Mouse (Mus musculus) forebrain, embryonic 14.5 days (tissue): ENCODE measurements at regions not wholly inside any gene's neighbourhood (a gene's known extent, or its start where the extent isn't known, plus 50 kb on each side); places are given as distances from the start of the nearest gene placed in this dataset.
A peak's percentile ranks its signal among the peaks of the same experiment; 100 is the strongest.

ENCODE experiments used
- ATAC-seq: fragments of 200-750 bp; cut with Nextera tagmentation; 2 replicates; pipeline ENCODE4 v1.8.0; 2017; ENCODE audit warnings: mild to moderate bottlenecking, moderate library complexity
- DNase-seq: peaks from one replicate; pipeline ENCODE4 v3.0.0-alpha.2; 2015; ENCODE audit warnings: low spot score
- H3K27ac ChIP-seq: fragments of 300-500 bp; sonication (generic); 2 replicates; pipeline ENCODE4 v1.5.1; 2014; ENCODE audit warnings: low read depth, mild to moderate bottlenecking, control low read depth, low read length, moderate library complexity
- H3K27me3 ChIP-seq: fragments of 300-500 bp; sonication (generic); replicated peaks from 2 replicates; pipeline ENCODE4 v1.6.1; 2014; ENCODE audit warnings: low read length, control low read depth, mixed read lengths; ENCODE audit not compliant: control insufficient read depth, insufficient read depth
- H3K36me3 ChIP-seq: fragments of 300-500 bp; sonication (generic); 2 replicates; pipeline ENCODE4 v1.6.1; 2014; ENCODE audit warnings: low read length, control low read depth; ENCODE audit not compliant: control insufficient read depth, insufficient read depth
- H3K4me1 ChIP-seq: fragments of 300-500 bp; sonication (generic); 2 replicates; pipeline ENCODE4 v1.6.1; 2014; ENCODE audit warnings: antibody characterized with exemption, low read length, control low read depth; ENCODE audit not compliant: control insufficient read depth, insufficient read depth
- H3K4me2 ChIP-seq: fragments of 300-500 bp; sonication (generic); 2 replicates; pipeline ENCODE4 v1.6.1; 2014; ENCODE audit warnings: mild to moderate bottlenecking, control low read depth, low read length
- H3K4me3 ChIP-seq: fragments of 300-500 bp; sonication (generic); 2 replicates; pipeline ENCODE4 v1.5.1; 2014; ENCODE audit warnings: low read depth, low read length, control low read depth
- H3K9ac ChIP-seq: fragments of 300-500 bp; sonication (generic); 2 replicates; pipeline ENCODE4 v1.6.1; 2014; ENCODE audit warnings: mild to moderate bottlenecking, low read length, control low read depth, moderate library complexity
- H3K9me3 ChIP-seq: fragments of 300-500 bp; sonication (generic); replicated peaks from 2 replicates; pipeline ENCODE4 v1.6.1; 2016; ENCODE audit warnings: low read length, control low read depth, mixed read lengths; ENCODE audit not compliant: control insufficient read depth
- WGBS: fragments of 180-500 bp; shearing (Covaris S2); extraction: QIAGEN DNeasy Blood & Tissue Kit; methylation state at CpG from one replicate; pipeline ENCODE4 v1.1.7; 2014; 5-methylcytosine and 5-hydroxymethylcytosine counted together

DNA sequence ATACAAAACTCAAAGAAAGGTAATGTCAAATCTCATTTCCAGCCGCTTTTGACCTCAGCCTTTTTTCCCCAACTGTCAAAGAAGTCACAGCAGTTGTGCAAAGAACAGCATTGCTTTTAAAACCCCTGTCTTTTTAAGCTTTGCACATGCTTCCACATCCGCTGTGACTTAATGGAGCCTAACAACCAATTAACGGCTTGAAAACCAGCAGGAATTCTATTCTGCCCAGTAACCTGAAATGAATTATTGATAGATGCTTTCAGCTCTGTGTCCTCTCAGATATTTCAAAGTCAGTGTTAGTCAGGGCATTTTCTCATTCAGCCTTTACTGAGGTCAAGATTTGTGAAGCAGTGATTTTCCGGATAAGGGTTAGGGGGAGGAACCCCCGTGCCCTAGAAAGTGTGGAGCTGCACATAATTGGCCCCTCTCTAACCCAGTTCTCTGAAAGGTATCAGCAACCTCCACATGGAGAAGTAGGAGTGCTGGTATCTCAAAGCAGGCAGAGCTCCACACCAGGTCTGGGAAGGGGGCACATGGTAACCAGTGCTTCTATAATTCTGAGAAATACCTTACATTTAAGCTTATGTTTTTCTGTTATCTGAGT lies 254.8 kb upstream of the Tmc3 start:
- Histone ChIP-seq H3K4me3 (no peak overlapping the region), H3K9ac (no peak overlapping the region), H3K4me2 (no peak overlapping the region), H3K27me3 (no peaks in the 10 kb centered on the region), H3K27ac (no peak overlapping the region), H3K36me3 (no peaks in the 10 kb centered on the region), H3K4me1 (no peaks in the 10 kb centered on the region), H3K9me3 (no peaks in the 10 kb centered on the region)
- ATAC-seq = peak; percentile 72
- DNase-seq = peak; percentile 67
- WGBS = 7% methylated on average over 5 of the region's 5 CpGs

DNA sequence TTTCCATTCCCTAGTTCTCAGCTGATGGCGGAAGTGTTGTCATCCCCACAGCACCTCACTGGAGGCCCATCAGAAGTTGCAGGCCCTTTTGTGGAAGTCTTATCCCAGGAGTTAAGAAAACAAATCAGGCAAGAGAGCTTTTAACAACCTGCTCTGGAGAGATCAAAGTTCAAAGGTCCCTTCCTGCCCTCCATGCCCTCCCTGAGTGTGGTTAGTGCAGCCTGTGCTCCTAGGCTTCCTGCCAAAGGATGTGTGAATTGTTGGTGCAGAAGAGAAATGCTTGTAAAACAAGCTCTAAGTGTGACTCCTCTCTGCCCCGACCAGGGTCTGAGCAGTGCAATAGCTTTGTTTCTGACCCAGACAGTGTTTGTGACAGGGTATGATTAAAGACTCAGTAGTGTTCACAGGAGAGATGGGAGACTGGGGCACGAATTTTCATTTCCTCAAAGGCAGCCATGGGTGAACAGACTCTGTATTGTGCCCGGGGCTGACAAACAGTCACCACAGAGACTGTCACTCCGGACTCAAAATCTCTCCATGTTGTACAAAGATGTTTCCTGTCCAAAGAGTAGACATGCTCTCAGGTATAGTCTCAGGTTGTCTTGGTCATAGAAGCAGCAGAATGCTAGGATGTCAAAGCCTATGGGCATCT lies 237.5 kb upstream of the Tmc3 start:
- Histone ChIP-seq H3K9me3 (no peaks in the 10 kb centered on the region), H3K36me3 (no peaks in the 10 kb centered on the region), H3K27ac (no peak overlapping the region), H3K4me1 (no peaks in the 10 kb centered on the region), H3K4me2 (no peak overlapping the region), H3K9ac (no peak overlapping the region), H3K4me3 (no peak overlapping the region), H3K27me3 (no peaks in the 10 kb centered on the region)
- ATAC-seq (no peak), DNase-seq (no peak)
- 68% methylated on average over 5 of the region's 5 CpGs for WGBS

DNA sequence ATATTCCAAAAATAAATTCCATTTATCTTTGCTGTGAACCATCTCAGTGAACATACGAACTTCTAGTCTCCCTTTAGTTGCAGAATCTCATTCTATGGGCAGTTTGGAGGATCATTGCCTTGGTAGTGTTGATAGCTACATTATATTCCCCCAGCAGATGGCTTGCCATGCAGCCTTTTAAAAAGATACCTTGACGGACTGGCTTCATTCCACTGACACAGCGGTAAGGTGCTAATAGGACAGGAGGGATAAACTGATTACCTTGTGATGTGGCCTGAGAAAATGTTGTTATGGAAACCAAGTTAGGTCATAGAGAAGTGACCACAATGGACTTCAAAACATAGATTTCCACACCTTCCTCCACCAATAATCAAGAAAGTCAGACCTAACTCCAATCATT lies 215.5 kb upstream of the Tmc3 start:
- Histone ChIP-seq H3K4me3 (no peak overlapping the region), H3K27ac (no peak overlapping the region), H3K4me1 (no peaks in the 10 kb centered on the region), H3K4me2 (no peak overlapping the region), H3K9ac (no peak overlapping the region), H3K36me3 (no peaks in the 10 kb centered on the region), H3K9me3 (no peaks in the 10 kb centered on the region), H3K27me3 (no peaks in the 10 kb centered on the region)
- 80% methylated on average over 3 of the region's 3 CpGs for WGBS
- DNase-seq = no peak
- ATAC-seq = no peak

DNA sequence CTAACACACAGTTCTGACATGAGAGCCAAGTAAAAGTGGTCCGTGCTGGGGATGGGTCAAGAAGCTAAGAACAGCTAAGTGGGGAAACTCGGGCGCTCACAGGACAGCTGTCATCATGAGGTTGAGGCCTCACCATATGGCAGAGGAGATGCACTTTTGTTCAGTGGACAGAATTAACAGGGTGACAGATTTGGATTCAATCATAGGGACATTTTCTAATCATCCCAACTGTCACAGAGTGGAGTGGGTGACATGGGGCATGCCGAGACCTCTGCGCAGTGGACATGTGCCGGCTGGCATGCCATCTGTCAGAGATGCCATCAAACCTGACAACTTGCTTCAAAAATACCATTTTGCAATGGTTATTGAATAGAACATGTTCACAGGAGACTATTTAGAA lies 215.1 kb upstream of the Tmc3 start:
- Histone ChIP-seq H3K27ac (no peak overlapping the region), H3K27me3 (no peaks in the 10 kb centered on the region), H3K4me2 (no peak overlapping the region), H3K4me1 (no peaks in the 10 kb centered on the region), H3K9me3 (no peaks in the 10 kb centered on the region), H3K4me3 (no peak overlapping the region), H3K36me3 (no peaks in the 10 kb centered on the region), H3K9ac (no peak overlapping the region)
- 0 out of 2 replicates have a peak, but pooled peaks have one; percentile 29 for ATAC-seq
- 76% methylated on average over 6 of the region's 6 CpGs for WGBS
- peak; percentile 5 for DNase-seq

DNA sequence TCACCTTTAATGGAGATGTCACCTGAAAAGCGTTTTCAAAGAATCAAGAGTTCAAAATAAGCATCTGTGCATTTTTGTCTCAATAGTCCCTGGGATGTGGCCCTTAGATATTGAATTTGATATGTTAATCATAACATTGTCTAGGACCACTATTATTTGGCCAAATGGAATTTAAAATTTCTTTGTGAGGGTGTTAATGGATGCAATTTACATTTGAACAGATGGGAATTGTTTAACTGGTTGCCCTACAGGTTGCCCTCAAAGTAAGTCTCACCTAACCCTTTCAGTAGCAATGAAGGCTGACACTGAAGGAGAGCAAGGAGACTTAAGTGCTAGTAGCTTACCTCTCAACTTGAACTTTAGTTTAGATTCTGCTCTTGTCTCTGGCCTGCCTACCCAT lies 207.9 kb upstream of the Tmc3 start:
- 79% methylated on average over 1 of the region's 1 CpGs for WGBS
- Histone ChIP-seq H3K36me3 (no peaks in the 10 kb centered on the region), H3K4me3 (no peak overlapping the region), H3K4me2 (no peak overlapping the region), H3K4me1 (no peaks in the 10 kb centered on the region), H3K27me3 (no peaks in the 10 kb centered on the region), H3K9ac (no peak overlapping the region), H3K27ac (no peak overlapping the region), H3K9me3 (no peaks in the 10 kb centered on the region)
- no peak for ATAC-seq
- DNase-seq = no peak

DNA sequence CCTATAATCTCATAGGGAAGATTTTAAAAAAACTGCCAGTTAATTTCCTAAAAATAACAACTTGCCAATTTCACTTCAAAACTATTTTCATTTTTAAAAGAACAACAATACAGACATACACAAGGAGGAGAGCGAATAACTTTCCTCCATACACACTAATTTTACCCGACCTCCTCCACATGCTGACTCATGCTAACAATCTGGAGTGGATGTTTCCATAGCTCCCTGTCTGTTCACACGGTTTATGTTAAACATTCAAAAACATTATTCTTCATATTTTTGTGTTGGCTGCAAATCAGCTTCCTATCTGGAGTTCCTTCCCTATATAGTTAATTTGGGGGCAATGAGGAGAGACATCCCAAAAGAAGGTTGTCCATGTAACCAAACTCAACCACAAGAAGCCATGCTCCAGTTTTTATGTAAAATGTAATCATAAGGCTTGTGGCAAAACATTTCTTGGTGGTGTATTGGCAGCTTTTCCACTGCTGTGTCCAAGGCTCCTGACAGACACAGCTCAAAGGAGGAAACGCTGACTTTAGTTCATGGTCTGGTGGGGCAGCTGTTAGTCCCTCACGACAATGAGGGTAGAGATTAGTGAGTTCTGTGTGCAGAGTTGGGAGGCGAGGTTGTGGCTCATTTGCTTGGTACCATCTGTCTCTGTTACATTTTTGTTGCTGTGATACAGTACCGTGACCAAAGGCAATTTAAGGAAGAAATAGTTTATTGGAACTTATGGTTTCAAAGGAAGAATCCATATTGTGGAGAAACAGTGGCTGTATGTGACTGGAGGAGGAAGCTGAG lies 203.1 kb upstream of the Tmc3 start:
- Histone ChIP-seq H3K9me3 (no peaks in the 10 kb centered on the region), H3K4me1 (peaks cover 7% of the 10 kb centered on the region), H3K4me3 (no peak overlapping the region), H3K27me3 (no peaks in the 10 kb centered on the region), H3K36me3 (no peaks in the 10 kb centered on the region), H3K27ac (0 out of 2 replicates have a peak overlapping the region, but pooled peaks have one; percentile 39), H3K4me2 (no peak overlapping the region), H3K9ac (no peak overlapping the region)
- no peak for DNase-seq
- WGBS = 70% methylated on average over 7 of the region's 7 CpGs
- ATAC-seq = no peak

DNA sequence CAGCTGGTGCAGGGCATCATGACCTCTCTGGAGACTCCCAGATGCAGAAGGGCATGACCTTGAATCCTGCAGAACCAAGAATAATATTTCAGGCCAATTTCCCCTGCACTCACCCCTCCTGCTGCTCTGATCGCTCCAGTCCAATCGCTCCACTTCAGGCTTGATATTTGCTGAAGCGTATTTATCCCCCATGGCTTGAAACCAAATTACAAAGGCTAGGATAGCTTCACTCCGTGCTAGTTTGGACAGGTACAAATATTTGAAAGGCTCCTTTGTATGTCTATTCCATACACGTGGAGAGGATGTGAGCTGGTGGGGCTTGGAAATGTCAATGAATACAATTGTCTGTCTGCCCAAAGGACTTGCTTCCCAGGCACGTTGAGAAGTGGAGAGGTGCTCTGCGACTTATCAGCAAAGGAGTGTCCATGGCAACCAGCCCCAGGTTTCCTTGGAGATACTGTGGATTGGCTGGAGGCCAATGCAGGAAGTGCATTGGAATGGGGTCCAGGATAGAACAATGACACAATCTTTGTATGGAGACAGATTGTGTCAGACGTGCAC lies 201.8 kb upstream of the Tmc3 start:
- Histone ChIP-seq H3K9me3 (no peaks in the 10 kb centered on the region), H3K9ac (peak overlapping the region; percentile 25; the same call in 1 of the 2 replicates), H3K4me1 (peaks cover 7% of the 10 kb centered on the region), H3K36me3 (no peaks in the 10 kb centered on the region), H3K4me3 (no peak overlapping the region), H3K27ac (peak overlapping the region; percentile 70), H3K4me2 (peak overlapping the region; percentile 38), H3K27me3 (no peaks in the 10 kb centered on the region)
- peak; percentile 97 for ATAC-seq
- 6% methylated on average over 8 of the region's 8 CpGs for WGBS
- DNase-seq = peak; percentile 89

DNA sequence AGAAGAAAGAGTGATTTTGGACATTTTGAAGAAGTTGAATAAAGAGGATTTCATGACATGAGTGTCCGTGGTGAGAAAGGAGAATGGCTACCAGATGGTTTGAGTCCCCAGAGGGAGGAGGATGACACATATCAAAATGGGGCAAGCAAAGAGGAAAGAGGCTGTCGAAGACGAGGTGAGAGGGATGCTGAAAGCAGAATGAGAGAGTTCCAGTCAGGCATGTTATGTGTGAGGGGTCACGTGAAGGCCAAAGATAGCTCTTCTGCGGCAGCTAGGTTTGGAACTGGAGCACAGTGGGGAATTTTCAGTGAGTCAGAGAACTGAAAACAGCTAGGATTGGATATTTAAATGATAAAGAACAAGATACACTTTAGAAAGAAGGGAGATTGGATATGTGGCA lies 193.3 kb upstream of the Tmc3 start:
- 82% methylated on average over 5 of the region's 5 CpGs for WGBS
- Histone ChIP-seq H3K9me3 (no peaks in the 10 kb centered on the region), H3K27me3 (no peaks in the 10 kb centered on the region), H3K4me2 (no peak overlapping the region), H3K4me3 (no peak overlapping the region), H3K4me1 (no peaks in the 10 kb centered on the region), H3K36me3 (no peaks in the 10 kb centered on the region), H3K9ac (no peak overlapping the region), H3K27ac (no peak overlapping the region)
- no peak for ATAC-seq
- no peak for DNase-seq
